In the genomic region with DNA sequence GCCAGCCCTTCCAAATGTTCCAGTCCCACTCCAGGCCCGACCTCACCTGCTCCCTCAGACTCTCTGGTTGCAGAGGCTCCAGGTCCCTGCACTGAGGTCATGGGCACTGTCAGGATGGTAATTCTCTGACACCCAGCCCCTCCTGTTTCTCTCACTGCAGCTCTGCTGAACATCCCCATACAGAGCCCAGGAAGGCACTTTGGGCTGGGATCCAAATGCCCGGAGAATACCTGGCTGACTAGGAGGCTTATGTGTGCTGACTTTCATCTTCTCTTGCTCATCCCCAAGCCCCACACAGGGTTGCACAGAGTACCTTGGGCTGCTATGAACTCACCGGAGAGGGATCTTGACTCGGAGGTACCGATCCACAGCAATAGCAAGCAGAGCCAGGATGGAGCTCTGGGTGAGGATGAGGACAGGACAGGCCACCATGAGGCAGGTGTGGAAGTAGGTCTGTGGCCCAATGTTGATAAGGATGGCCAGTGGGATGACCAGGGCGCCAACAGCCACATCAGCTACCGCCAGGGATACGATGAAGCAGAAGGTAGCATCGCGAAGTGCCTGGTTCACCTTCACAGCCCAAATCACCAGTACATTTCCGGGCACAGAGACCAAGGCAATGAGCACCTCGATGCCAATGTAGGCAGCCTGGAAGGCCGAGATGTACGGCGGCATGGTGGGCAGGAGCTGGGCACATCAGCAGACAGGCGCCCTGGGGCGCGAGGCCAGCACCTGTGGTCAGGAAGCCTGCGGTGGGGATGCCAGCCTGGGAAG, we compare ENCODE assay signal across 9 mouse cellular contexts. TPM values are rescaled to one million over a fixed set of nuclear protein-coding genes. Genes with fewer than 3 reads are reported as not detected.
A peak's percentile ranks its signal among the peaks of the same experiment; 100 is the strongest.
DNase-seq lines count a peak whose midpoint lies in the region; ATAC-seq and TF ChIP-seq lines count a peak whose summit lies in the region.
"Had no signal": no experiment of that assay in that cellular context is flagged by ENCODE, and none has a peak within 500 bp of the region (broad histone marks: within the 10 kb centered on the region; RNA-seq: fewer than 3 reads in every experiment).

No protein-coding gene starts in this region.

- ATAC-seq in embryonic facial prominence, embryonic 15.5 days (ENCODE audit: insufficient number of reproducible peaks, low FRiP score, low TSS enrichment, low read depth): no peak

- H3K4me3 ChIP-seq in embryonic facial prominence, embryonic 15.5 days (replicated peaks): peak overlapping the region; percentile 44; the same call in 1 of the 2 replicates
- H3K4me3 ChIP-seq in limb, embryonic 10.5 days: peak overlapping the region; percentile 57; the same call in 1 of the 2 replicates
- no peak overlapping the region for H3K4me3 ChIP-seq in lung, adult 2 months (replicated peaks; ENCODE audit: extremely low read depth, low read depth, low read length)

- TF ChIP-seq POLR2A in lung, adult 2 months (IDR thresholded peaks at IDR 0.05; ENCODE audit: borderline replicate concordance, extremely low read depth, low read depth, low read length): no peak

- peak; percentile 87 for DNase-seq in heart, adult 11 months
- DNase-seq in heart, adult 8-10 months (ENCODE audit: low spot score): no peak
- peak; percentile 39 for DNase-seq in adrenal gland, postnatal 10 days
- DNase-seq in limb, embryonic 10.5 days (ENCODE audit: low spot score): no peak
- no peak for DNase-seq in frontal cortex, postnatal 14 days (ENCODE audit: low spot score in 2 of 2)
- no peak for DNase-seq in MN1 (ENCODE audit: low spot score)
- DNase-seq in lung, adult 2 months: no peak

- TF ChIP-seq CTCF in lung, adult 2 months (IDR thresholded peaks at IDR 0.05; ENCODE audit: insufficient read depth, low read length): no peak

- peaks cover 31% of the 10 kb centered on the region for H3K4me1 ChIP-seq in embryonic facial prominence, embryonic 15.5 days
- H3K4me1 ChIP-seq in limb, embryonic 10.5 days: peaks cover 32% of the 10 kb centered on the region
- H3K4me1 ChIP-seq in lung, adult 2 months (ENCODE audit: control insufficient read depth, insufficient read depth, low read length): peaks cover 8% of the 10 kb centered on the region; the same call in 1 of the 2 replicates

- H3K27ac ChIP-seq in embryonic facial prominence, embryonic 15.5 days (replicated peaks): no peak overlapping the region
- H3K27ac ChIP-seq in limb, embryonic 10.5 days: no peak overlapping the region

- peak overlapping the region; percentile 93 for H3K4me2 ChIP-seq in embryonic facial prominence, embryonic 15.5 days (replicated peaks)

- no peaks in the 10 kb centered on the region for H3K36me3 ChIP-seq in embryonic facial prominence, embryonic 15.5 days
- no peaks in the 10 kb centered on the region for H3K36me3 ChIP-seq in limb, embryonic 10.5 days

- H3K9me3 ChIP-seq in embryonic facial prominence, embryonic 15.5 days (replicated peaks): no peaks in the 10 kb centered on the region
- H3K9me3 ChIP-seq in limb, embryonic 10.5 days (replicated peaks): no peaks in the 10 kb centered on the region

- 43% methylated on average over 19 of the region's 19 CpGs for WGBS in embryonic facial prominence, embryonic 15.5 days
- WGBS in limb, embryonic 10.5 days: 52% methylated on average over 19 of the region's 19 CpGs
- WGBS in lung, adult 2 months: 53% methylated on average over 19 of the region's 19 CpGs

- H3K27me3 ChIP-seq in embryonic facial prominence, embryonic 15.5 days: peaks cover 45% of the 10 kb centered on the region
- peaks cover 69% of the 10 kb centered on the region for H3K27me3 ChIP-seq in limb, embryonic 10.5 days (ENCODE audit: low read depth, poor library complexity, severe bottlenecking)

- no peak overlapping the region for H3K9ac ChIP-seq in embryonic facial prominence, embryonic 15.5 days

RNA-seq across cellular contexts. Expression of a gene that starts 1.4 kb away (rescaled TPM):
- total RNA-seq in heart, adult 8-10 months (2022): 10 to 100 TPM in 3 of 4 experiments, 1 to 10 TPM in 1; 8.6 to 14.1 (median 12.7) TPM
- 10 to 100 TPM; 70.4 to 83.0 TPM for total RNA-seq in adrenal gland, postnatal 10 days (2021)
- polyA plus RNA-seq in embryonic facial prominence, embryonic 15.5 days (2015; fragmentation: Nextera tagmentation; extraction: Ambion mirVana): 3.8 and 4.1 TPM in 2 replicates
- 0.06 and 0.69 TPM in 2 replicates for polyA plus RNA-seq in limb, embryonic 10.5 days (2016; fragmentation: Nextera tagmentation; extraction: Ambion mirVana)
- polyA plus RNA-seq in lung, adult 2 months (2012; rRNA removed): 7.6 and 9.1 TPM in 2 replicates

RNA-seq across cellular contexts. Expression of a gene that starts 40.6 kb away (rescaled TPM):
- under 1 TPM in 1 of 4 experiments, not detected in 3; 0.28 TPM for total RNA-seq in heart, adult 8-10 months (2022)
- 1 to 10 TPM; 4.2 to 5.0 TPM for total RNA-seq in adrenal gland, postnatal 10 days (2021)
- polyA plus RNA-seq in embryonic facial prominence, embryonic 15.5 days (2015; fragmentation: Nextera tagmentation; extraction: Ambion mirVana): 102 and 127 TPM in 2 replicates
- 0.56 and 0.98 TPM in 2 replicates for polyA plus RNA-seq in limb, embryonic 10.5 days (2016; fragmentation: Nextera tagmentation; extraction: Ambion mirVana)
- polyA plus RNA-seq in lung, adult 2 months (2012; rRNA removed): 0.14 and 7.7 TPM in 2 replicates
- total RNA-seq: layer of hippocampus, postnatal 10 days had no signal

RNA-seq across cellular contexts. Expression of a gene that starts 51.9 kb away (rescaled TPM):
- total RNA-seq in heart, adult 8-10 months (2022): 1 to 10 TPM in 1 of 4 experiments, under 1 TPM in 3; 0.38 to 2.7 (median 0.51) TPM
- 1 to 10 TPM; 1.4 to 2.4 TPM for total RNA-seq in adrenal gland, postnatal 10 days (2021)
- 22.8 and 30.2 TPM in 2 replicates for polyA plus RNA-seq in embryonic facial prominence, embryonic 15.5 days (2015; fragmentation: Nextera tagmentation; extraction: Ambion mirVana)
- polyA plus RNA-seq in limb, embryonic 10.5 days (2016; fragmentation: Nextera tagmentation; extraction: Ambion mirVana): 0.80 TPM in 1 of 2 replicates, not detected in the other
- polyA plus RNA-seq in lung, adult 2 months (2012; rRNA removed): 1,144 and 1,277 TPM in 2 replicates

RNA-seq across cellular contexts. Expression of a gene that starts 55.9 kb away (rescaled TPM):
- not detected for total RNA-seq in heart, adult 8-10 months (2022)
- 1 to 10 TPM; 2.0 to 9.6 TPM for total RNA-seq in adrenal gland, postnatal 10 days (2021)
- polyA plus RNA-seq in embryonic facial prominence, embryonic 15.5 days (2015; fragmentation: Nextera tagmentation; extraction: Ambion mirVana): 186 and 239 TPM in 2 replicates
- polyA plus RNA-seq in limb, embryonic 10.5 days (2016; fragmentation: Nextera tagmentation; extraction: Ambion mirVana): 2.0 and 16.0 TPM in 2 replicates
- polyA plus RNA-seq in lung, adult 2 months (2012; rRNA removed): 1.7 TPM in 1 of 2 replicates, not detected in the other
- total RNA-seq: layer of hippocampus, postnatal 10 days had no signal

Comparison
In these comparisons a context has a peak if more than half of its experiments do, and no peak if none do; other contexts are left out.
1. DNase-seq: peak in heart, adult 11 months (single experiment) and adrenal gland, postnatal 10 days (single experiment); none in heart, adult 8-10 months (single experiment), limb, embryonic 10.5 days (single experiment), frontal cortex, postnatal 14 days (0 of 2), MN1 (single experiment) and lung, adult 2 months (single experiment).
2. RNA of a gene that starts 40.6 kb away (polyA plus RNA-seq): 102 to 127 TPM in embryonic facial prominence, embryonic 15.5 days; 0.14 to 7.7 TPM in lung, adult 2 months and 0.56 to 0.98 TPM in limb, embryonic 10.5 days; every median in the first group is over 10 times any median in the second.
3. RNA of a gene that starts 51.9 kb away (polyA plus RNA-seq): 1,144 to 1,277 TPM in lung, adult 2 months; 22.8 to 30.2 TPM in embryonic facial prominence, embryonic 15.5 days and 0.80 TPM in limb, embryonic 10.5 days; every median in the first group is over 10 times any median in the second.